Mouse (Mus musculus) gastrocnemius, adult 18-20 months (tissue): ENCODE measurements around the gene Ttc28. TPM values are rescaled to one million over a fixed set of nuclear protein-coding genes. Genes with fewer than 3 reads are reported as not detected.
A peak's percentile ranks its signal among the peaks of the same experiment; 100 is the strongest.

Experiments used
- DNase-seq: peaks from one replicate; pipeline ENCODE4 v3.0.0; 2021; ENCODE audit warnings: low spot score
- total RNA-seq, 2 experiments: library from RNA; stranded (reverse); gene quantifications; 2 replicates each; pipeline ENCODE4 v1.2.3; 2021

The Ttc28 gene
- total RNA-seq, 2 experiments from 2014 or later, result 12.3 to 13.2 TPM

DNA sequence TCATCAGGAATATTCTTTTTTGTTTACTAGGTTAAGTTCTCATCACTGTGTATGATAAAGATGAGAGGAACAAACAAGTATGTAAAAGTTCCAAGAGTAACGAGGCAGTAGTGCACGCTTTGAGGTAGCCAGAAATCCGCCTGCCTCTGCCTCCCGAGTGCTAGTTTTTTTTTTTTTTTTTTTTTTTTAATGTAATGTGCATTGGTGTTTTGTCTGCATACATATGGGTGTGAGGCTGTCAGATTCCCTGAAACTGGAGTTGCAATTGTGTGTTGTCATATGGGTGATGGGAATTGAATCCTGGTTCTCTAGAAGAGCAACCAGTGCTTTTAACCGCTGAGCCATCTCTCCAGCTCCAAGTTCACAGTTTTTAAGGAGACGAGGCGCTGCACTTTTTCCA, 561 bp upstream of the Ttc28 start:
- no peak for DNase-seq

DNA sequence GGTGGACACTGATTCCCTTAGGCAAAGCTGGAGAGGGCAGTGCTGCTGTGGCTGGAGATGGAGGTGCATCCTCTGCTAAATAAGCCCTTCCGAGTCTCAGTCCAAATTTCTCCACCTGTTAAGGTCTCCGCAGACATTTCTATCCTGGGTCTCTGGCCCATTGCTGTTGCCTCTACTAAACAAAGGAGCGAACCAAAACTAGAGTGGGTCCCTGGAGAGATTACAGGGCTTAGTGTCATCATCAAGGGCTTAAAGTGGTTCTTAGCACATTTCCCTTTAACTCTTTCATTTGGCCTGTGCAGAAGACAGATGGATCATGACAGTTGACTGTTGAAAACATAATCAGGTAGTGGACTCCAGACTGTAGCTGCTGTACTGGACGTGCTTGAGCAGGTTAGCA, 9.0 kb downstream of the Ttc28 start:
- no peak for DNase-seq

DNA sequence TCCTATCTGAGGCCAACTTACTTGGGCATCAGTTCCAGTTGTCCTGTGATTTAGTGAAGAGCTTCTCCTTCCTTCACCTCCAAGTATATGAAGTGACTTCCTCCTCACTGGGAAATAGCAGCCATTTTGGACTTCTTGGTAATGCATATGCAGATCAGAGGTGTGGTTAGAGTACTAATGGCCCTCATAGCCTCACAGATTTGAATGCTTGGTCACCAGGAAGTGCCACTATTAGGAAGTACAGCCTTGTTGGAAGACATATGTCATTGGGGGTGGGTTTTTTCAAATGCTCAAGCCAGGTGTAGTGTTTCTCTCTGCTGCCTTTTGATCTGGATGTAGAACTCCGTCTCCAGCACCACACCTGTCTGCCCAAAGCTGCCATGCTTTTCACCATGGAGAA, 10.3 kb downstream of the Ttc28 start:
- no peak for DNase-seq

DNA sequence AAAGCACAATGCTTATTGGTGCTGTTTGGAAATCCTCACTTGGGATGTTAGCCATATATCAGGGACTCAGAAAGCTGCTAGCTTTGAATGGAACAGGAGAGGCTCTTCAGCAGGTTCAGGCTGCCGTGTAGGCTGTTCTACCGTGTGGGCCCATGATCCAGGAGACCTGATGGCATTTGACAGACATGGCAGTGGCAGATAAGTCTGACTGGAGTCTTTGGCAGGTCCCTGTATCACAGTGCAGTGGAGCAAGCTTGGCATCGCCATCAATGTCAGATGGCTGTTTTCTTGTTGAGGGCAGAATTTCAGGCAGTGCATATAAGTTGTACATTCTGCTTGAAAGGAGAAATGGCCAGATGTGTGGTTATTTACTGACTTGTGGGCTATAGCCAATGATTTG, 11.0 kb downstream of the Ttc28 start:
- no peak for DNase-seq

DNA sequence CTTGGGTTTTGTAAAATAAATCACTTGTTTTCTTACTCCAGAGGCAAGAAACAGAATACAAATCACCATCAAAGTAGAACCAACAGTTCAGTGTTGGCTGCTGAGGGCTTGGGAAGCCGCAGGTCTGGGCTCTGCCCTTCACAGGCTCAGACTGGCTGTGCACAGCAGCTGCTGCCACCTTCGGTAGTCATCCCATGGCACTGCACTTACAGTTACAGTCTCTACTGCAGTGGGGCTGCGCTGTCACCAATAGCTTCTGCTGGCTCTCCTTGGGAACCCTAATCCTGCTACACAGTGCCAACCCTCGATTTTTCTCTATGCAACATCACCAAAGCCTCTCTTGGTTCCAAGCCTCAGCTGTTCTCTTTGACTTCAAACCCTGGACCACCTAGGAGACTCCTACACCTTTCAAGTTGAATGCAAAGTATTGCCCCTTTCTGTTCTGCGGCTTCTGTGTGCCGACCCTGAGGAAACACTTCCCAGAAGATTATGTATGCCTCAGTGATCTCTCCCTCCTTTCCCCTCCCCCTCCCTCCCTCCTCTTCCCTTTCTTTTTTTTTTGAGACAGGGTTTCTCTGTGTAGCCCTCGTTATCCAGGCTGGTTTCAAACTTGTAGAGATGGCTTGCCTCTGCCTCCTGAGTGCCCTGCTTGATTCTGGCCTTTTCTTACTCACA, 17.6 kb downstream of the Ttc28 start:
- no peak for DNase-seq

DNA sequence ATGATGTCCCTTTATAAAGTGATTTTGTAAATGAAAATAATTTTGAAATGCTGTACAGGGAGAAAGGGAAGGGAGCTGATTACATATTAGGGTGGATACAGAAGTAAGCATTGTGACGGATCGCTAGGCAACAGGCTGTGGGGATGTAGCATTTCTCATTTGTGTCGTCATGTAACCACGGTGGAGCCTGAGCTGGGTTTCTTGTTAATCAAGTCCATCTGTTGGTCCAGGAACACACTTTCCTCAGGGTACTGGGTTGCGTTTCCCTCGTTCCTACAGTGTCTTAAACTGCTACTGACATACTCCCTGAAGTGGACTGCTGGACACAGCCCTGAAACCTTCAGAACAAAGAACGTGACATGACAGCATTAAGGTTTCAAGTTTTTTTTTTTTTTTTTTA, 18.6 kb downstream of the Ttc28 start:
- no peak for DNase-seq

DNA sequence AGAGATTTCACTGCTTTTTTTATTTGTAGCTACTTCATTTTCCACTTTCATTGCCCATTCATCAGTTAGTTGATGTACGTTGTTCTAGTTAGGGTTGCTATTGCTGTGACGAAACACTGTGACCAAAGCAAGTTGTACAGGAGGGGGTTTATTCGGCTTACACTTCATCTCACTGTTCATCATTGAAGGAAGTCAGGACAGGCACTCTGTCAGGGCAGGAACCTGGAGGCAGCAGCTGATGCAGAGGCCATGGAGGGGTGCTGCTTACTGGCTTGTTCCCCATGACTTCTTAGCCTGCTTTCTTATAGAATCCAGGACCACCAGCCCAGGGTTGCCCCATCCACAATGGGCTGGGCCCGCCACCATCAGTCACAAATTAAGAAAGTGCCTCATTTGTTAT, 19.2 kb downstream of the Ttc28 start:
- DNase-seq, result no peak

DNA sequence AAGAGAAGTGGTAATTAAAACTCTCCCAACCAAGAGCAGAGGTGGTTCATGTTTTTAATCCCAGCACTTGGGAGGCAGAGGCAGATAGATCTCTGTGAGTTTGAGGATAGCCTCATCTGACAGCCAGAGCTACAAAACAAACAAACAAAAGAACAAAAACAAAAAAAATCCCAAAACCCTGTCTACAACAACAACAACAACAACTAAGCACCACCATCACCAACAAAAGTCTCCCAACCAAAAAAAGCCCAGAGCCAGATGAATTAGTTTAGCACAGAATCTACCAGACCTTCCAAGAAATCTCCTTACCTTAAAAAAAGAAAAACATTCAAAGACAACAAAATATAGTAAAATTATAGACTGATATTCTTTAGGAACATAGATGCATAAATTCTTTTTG, 20.7 kb downstream of the Ttc28 start:
- no peak for DNase-seq

DNA sequence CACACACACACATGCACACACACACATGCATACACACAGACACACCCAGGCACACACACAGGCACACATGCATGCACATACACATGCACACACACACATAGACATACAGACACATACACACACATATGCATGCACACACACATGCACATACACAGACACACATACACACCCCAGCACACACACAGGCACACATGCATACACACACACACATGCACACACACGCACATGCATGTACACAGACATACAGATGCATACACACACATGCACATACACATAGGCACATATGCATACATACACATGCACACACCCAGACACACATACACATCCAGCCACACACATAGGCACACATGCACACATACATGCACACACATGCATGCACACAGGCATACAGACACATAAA, 27.1 kb downstream of the Ttc28 start:
- DNase-seq, result no peak

DNA sequence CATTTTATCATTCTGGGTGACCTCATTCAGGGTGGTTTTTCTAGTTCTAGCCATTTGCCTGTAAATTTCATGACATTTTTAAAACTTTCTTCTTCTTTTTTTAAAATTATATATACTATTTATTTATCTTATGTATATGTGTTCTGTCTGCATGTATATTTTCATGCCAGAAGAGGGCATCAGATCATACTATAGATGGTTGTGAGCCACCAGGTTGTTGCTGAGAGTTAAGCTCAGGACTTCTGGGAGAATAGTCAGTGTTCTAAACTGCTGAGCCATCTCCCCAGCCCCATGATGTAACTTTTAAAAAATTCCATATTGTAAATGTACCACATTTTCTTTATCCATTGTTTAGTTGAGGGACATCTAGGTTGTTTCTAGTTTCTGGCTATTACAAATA, 29.3 kb downstream of the Ttc28 start:
- no peak for DNase-seq

DNA sequence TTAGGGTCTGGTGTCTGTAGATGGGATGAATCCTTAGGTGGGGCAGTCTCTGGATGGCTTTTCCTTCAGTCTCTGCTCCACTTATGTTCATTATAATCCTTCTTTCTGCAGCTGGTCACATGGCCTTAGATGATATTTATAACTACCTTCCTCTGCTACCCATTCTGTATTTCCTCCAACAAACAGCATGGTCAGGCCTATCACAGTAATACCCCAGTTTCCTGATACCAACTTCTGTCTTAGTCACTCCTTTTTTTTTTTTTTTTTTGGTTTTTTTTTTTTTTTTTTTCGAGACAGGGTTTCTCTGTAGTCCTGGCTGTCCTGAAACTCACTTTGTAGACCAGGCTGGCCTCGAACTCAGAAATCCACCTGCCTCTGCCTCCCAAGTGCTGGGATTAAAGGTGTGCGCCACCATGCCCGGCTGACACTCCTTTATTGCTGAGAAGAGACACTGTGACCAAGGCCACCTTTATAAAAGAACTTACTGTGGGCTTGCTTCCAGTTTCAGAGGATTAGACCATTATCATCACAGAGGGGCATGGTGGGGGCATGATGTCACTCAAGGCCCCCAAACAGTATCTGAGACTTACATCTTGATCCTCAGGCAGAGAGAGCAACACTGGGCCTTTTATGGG, 30.5 kb downstream of the Ttc28 start:
- no peak for DNase-seq

DNA sequence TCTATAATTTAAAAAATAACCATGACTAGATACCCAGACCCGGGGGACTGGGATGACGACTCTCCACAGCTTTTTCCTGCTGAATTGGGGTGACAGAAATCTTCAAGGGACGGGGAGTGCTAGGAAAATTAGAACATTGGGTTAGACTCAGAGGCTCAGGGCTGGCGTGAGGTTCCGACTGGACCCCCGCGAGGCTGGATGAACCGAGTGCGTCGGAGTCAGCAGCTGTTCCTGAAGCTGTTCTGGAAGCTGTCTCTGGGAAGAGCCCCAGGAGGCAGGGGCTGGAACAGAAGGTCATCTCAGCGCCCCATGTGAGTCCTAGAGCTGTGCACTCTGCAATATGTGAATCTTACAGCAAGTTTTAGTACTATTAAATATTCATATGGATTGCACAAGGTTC, 35.3 kb downstream of the Ttc28 start:
- no peak for DNase-seq

DNA sequence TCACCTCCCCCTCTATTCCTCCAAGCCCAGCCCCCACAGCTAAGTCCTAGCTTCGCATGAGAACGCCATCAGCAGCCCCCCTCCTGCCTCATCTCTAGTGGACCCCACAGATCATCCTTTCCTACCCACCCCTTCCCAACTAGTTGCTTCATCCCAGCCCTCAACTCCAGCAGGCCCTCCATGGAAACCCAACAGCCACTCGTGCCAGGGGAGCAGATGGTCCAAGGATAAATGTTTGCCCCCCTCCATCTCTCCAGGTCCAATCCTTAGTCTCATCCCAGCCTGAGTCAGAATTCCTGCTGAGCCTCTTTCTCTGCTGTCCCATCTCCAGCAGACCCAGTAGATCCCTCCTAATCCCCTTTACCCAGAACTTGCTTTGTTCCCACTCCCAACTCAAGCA, 36.6 kb downstream of the Ttc28 start:
- no peak for DNase-seq

DNA sequence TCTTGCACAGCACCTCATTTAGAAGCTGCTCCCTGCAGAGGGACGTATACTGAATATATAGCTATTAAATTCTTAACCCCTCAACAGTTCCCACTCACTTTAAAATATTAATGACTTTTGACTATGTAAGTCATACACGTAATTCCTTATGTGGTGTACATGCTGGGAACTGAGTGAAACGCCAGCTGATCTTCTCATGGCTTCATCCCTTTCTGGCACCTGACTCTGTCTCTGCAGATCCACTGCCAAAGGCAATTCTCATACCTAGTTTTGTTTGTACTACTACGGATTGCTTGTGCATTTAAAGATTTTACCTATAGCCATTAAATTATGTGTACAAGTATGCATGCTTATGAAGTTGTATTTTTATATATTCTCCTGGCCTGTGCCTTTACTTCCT, 39.9 kb downstream of the Ttc28 start:
- DNase-seq, result no peak

DNA sequence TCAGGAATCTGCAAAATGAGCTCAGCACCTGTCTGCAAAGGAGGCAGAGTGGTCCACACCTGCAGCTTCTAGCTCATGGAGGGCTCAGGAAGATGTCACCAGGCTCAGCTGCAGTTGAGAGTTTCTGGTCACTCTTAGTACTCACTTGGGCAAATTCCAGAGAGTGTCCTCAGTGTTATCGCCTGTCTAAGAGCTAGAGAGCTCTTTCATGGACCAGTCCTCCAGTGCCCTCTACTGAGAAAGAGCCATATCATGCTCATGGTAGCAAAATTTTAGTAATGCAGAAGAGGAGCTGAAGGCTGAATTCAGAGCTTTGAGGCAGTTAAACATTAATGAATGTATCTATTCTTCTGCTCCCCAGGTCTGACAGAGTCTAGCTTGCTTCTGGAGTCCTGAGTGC, 43.7 kb downstream of the Ttc28 start:
- DNase-seq, result peak; percentile 25

DNA sequence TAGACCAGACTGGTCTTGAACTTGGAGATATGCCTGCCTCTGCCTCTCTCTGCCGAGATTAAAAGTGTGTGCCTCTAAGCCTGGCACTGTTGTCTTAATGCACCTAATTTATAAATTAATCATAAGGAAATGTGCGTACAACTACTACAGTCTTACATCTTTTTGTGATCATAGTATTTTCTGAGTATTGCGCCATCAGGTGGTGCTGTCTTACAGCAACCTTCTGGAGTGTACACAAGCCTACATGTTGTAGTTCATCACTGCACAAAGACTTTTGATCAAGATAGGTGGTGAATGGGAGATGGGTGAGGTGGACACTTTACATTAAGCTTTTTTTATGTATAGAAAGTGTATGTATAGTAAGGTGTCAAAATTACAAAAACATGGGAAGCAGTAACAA, 45.0 kb downstream of the Ttc28 start:
- no peak for DNase-seq

DNA sequence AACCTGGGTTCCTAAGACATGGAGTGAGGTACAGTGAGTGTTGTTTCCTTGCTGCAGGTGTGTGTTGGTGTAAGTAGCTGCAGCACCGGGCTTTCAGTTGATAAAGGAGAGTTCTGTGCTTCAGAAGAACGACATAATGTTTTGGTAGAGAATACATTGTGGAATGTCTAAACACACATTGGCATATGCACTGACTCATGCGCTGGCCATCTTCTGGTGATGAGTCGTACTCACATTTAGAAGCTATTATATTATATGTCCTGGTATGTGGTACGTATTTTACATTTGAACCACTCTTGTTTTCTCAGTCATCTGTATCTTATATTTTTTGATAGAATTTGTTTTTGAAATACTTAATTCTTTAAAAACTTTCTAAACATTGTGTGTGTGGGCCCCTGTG, 46.2 kb downstream of the Ttc28 start:
- DNase-seq, result no peak

DNA sequence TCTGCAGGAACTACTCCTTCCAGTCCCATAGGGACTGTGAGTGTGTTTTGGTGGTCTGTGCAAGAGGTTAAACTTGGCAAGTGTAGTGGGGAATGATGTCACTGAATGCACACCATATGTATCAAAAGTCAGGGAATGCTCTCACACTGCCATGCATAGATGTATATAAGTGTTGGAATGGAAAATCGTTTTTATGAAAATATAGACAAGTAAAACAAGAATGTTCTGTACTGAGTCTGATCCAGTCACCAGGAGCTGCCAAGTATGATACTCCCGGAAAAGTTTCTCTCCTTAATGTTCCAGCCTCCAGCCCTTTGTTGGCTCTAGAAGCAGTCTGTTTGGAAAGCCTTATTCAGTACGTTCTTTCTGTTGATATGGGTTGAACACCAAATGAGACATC, 48.7 kb downstream of the Ttc28 start:
- DNase-seq, result peak; percentile 19

DNA sequence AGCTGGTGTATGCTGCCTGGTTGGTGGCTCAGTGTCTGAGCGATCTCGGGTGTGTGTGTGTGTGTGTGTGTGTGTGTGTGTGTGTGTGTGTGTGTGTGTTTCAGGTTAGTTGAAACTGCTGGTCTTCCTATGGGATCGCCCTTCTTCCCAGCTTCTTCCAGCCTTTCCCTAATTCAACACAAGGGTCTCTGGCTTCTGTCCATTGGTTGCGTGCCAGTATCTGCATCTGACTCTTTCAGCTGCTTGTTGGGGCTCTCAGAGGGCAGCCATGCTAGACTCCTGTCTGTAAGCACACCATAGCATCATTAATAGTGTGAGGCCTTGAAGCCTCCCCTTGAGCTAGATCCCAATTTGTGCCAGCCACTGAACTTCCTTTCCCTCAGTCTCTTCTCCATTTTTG, 49.7 kb downstream of the Ttc28 start:
- no peak for DNase-seq

DNA sequence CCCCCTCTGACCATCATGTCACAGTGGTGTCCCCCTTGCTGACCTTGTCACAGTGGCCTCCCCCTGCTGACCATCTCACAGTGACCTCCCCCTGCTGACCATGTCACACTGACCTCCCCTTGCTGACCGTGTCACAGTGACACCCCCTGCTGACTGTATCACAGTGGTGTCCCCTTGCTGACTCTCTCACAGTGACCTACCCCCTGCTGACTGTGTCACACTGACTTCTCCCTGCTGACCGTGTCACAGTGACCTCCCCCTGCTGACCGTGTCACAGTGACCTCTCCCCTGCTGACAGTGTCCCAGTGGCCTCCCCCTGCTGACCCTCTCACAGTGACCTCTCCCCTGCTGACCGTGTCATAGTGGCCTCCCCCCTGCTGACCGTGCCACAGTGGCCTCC, 57.0 kb downstream of the Ttc28 start:
- no peak for DNase-seq

DNA sequence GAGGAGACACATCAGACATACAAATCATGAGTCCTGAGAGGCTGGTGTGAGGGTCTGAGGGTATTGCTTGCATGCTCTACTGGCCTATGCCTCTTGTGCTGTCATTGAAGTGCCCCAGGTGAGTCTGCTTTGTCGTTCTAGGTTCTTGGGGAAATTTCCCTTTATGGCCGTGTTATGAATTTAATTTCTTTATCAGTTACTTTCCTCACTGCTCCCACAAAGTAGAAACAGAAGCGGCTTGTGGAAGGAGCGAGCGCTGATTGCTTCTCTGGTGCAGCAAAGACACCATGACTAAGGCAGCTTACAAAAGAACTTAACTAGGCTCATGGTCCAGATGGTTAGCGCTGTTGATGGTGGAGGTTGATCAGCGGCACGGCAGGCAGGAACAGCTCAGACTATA, 64.7 kb downstream of the Ttc28 start:
- DNase-seq, result no peak

DNA sequence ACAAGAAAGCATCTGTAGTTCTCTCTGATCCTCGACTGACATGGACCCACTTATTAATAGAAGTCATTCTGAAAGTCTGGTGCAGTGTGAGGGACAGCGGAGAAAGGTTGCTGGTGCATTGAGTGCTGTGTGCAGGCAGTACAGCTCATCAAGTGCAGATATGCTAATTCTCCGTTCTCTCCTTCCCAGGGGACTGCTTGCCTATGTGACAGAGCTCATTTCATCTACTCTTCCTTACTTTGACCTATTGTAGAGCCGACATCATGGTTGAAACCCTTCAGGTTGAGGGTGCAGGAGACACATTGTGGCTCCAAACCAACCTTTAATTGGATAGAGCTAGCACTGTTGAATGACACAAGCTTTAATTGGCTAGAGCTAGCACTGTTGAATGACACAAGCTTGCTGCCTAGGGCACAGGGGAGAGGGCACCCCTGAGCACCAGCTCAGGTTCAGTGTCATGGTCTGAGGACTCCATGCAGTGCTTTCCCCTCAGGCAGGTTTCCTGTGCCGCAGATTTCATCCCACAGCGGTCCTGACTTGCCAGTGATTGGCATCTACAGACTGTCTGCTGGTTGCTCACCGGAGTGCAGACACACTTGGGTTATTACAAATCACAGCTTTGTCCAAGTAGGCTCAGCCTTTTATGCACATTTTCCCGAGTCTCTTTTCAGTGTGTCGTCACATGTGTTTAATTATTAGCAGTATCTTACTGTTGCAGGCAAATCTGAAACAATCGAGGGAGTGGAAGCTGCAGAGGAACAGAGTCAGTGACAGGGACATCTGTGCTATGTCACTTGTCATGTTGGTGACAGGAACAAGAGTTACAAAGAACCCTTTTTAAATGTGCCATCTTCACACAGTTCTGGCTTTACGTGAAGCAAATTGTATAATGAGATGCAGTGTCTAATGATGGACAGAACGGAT, 69.1 kb downstream of the Ttc28 start:
- no peak for DNase-seq

DNA sequence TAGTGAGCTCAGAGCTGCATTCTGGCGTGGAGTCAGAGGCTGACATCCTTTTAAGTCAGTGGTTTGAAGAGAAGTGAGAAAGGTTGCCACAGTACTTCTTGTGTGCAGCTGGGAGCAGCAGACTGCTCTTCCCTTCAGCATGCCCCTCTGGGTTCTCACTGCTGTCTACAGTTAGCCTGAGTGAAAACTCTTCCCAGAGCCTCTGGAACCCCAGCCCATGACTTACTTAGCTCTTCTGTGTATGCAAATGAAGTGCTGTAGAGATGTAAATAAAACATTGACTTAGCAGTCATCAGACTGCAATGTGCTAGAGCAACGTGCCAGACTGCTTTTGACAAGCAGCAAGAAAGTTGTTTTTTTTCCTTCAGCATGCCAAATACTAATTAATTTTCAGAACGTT, 70.2 kb downstream of the Ttc28 start:
- no peak for DNase-seq
